Mouse (Mus musculus): ENCODE measurements at regions not wholly inside any gene's neighbourhood (a gene's known extent, or its start where the extent isn't known, plus 50 kb on each side); places are given as distances from the start of the nearest gene placed in this dataset.

- TF ChIP-seq CTCF (IDR thresholded peaks at IDR 0.05; ENCODE audit: low read depth, low read length) (no peak), POLR2A (IDR thresholded peaks at IDR 0.05; ENCODE audit: borderline replicate concordance, low read depth, low read length) (no peak)
Measured at GRCm38 (mm10) chr3:115541789-115542188, 173.1 kb downstream of the S1pr1 start.
